Mouse (Mus musculus): ENCODE results near the gene Smg7. TPM values are rescaled to one million over a fixed set of nuclear protein-coding genes. Genes with fewer than 3 reads are reported as not detected.
A peak's percentile ranks its signal among the peaks of the same experiment; 100 is the strongest.

Gene Smg7
- polyA plus RNA-seq, 1 experiment from 2014 or later = 10.3 TPM

- Histone ChIP-seq H3K9me3 (ENCODE audit: control insufficient read depth, low read length) (no peaks in the 10 kb centered on the region), H3K4me2 (replicated peaks; ENCODE audit: low read depth) (no peak overlapping the region), H3K4me3 (ENCODE audit: low read depth, low read length) (no peak overlapping the region), H3K27ac (replicated peaks) (peak overlapping the region; percentile 13; the same call in 1 of the 2 replicates), H3K9ac (ENCODE audit: low read length) (no peak overlapping the region; the same call in 1 of the 2 replicates), H3K36me3 (ENCODE audit: control insufficient read depth, insufficient read depth, low read length) (no peaks in the 10 kb centered on the region), H3K4me1 (replicated peaks; ENCODE audit: control insufficient read depth, insufficient read depth) (no peaks in the 10 kb centered on the region), H3K27me3 (ENCODE audit: control insufficient read depth, insufficient read depth, low read length) (no peaks in the 10 kb centered on the region)
- ATAC-seq (ENCODE audit: low FRiP score, low TSS enrichment) (no peak), DNase-seq (ENCODE audit: low spot score) (no peak)
- WGBS = 31% methylated on average over 8 of the region's 8 CpGs
- TF ChIP-seq CTCF (IDR thresholded peaks at IDR 0.05; ENCODE audit: low read depth) (peak; percentile 17), EP300 (optimal IDR thresholded peaks at IDR 0.05) (no peak)
These were observed 92.7 kb downstream of the Smg7 start for GRCm38 (mm10) chr1:152809541-152810252.

GRCm38 (mm10) chr1:152808392-152808680 lies 94.1 kb downstream of the Smg7 start:
- Histone ChIP-seq H3K4me3 (ENCODE audit: low read depth, low read length) (no peak overlapping the region), H3K27me3 (ENCODE audit: control insufficient read depth, insufficient read depth, low read length) (no peaks in the 10 kb centered on the region), H3K4me2 (replicated peaks; ENCODE audit: low read depth) (no peak overlapping the region), H3K36me3 (ENCODE audit: control insufficient read depth, insufficient read depth, low read length) (no peaks in the 10 kb centered on the region), H3K27ac (replicated peaks) (no peak overlapping the region), H3K9me3 (ENCODE audit: control insufficient read depth, low read length) (no peaks in the 10 kb centered on the region), H3K4me1 (replicated peaks; ENCODE audit: control insufficient read depth, insufficient read depth) (no peaks in the 10 kb centered on the region), H3K9ac (ENCODE audit: low read length) (no peak overlapping the region)
- WGBS = 80% methylated on average over 2 of the region's 2 CpGs
- DNase-seq (ENCODE audit: low spot score) (no peak), ATAC-seq (ENCODE audit: low FRiP score, low TSS enrichment) (no peak)
- no peak for TF ChIP-seq EP300 (optimal IDR thresholded peaks at IDR 0.05)
- TF ChIP-seq CTCF (IDR thresholded peaks at IDR 0.05; ENCODE audit: low read depth) = no peak

- H3K4me2 ChIP-seq (replicated peaks; ENCODE audit: low read depth) = peak overlapping the region; percentile 20; the same call in 1 of the 2 replicates
- no peaks in the 10 kb centered on the region for H3K9me3 ChIP-seq (ENCODE audit: control insufficient read depth, low read length)
- H3K36me3 ChIP-seq (ENCODE audit: control insufficient read depth, insufficient read depth, low read length) = no peaks in the 10 kb centered on the region
- no peaks in the 10 kb centered on the region for H3K4me1 ChIP-seq (replicated peaks; ENCODE audit: control insufficient read depth, insufficient read depth)
- H3K4me3 ChIP-seq (ENCODE audit: low read depth, low read length) = no peak overlapping the region
- H3K27me3 ChIP-seq (ENCODE audit: control insufficient read depth, insufficient read depth, low read length) = no peaks in the 10 kb centered on the region
- 0 out of 2 replicates have a peak overlapping the region, but pooled peaks have one; percentile 35 for H3K27ac ChIP-seq (replicated peaks)
- TF ChIP-seq CTCF (IDR thresholded peaks at IDR 0.05; ENCODE audit: low read depth) (no peak), EP300 (optimal IDR thresholded peaks at IDR 0.05) (no peak)
- DNase-seq (ENCODE audit: low spot score) (no peak), ATAC-seq (ENCODE audit: low FRiP score, low TSS enrichment) (0 out of 2 replicates have a peak, but pooled peaks have one; percentile 29)
- no peak overlapping the region for H3K9ac ChIP-seq (ENCODE audit: low read length)
- 63% methylated on average over 18 of the region's 18 CpGs for WGBS
These were observed 94.6 kb downstream of the Smg7 start for GRCm38 (mm10) chr1:152807619-152808391.

- Histone ChIP-seq H3K9me3 (ENCODE audit: control insufficient read depth, low read length) (no peaks in the 10 kb centered on the region), H3K4me1 (replicated peaks; ENCODE audit: control insufficient read depth, insufficient read depth) (no peaks in the 10 kb centered on the region), H3K4me2 (replicated peaks; ENCODE audit: low read depth) (no peak overlapping the region), H3K27ac (replicated peaks) (no peak overlapping the region), H3K27me3 (ENCODE audit: control insufficient read depth, insufficient read depth, low read length) (no peaks in the 10 kb centered on the region), H3K9ac (ENCODE audit: low read length) (no peak overlapping the region), H3K4me3 (ENCODE audit: low read depth, low read length) (no peak overlapping the region), H3K36me3 (ENCODE audit: control insufficient read depth, insufficient read depth, low read length) (no peaks in the 10 kb centered on the region)
- DNase-seq (ENCODE audit: low spot score) (no peak), ATAC-seq (ENCODE audit: low FRiP score, low TSS enrichment) (no peak)
- TF ChIP-seq CTCF (IDR thresholded peaks at IDR 0.05; ENCODE audit: low read depth) (no peak), EP300 (optimal IDR thresholded peaks at IDR 0.05) (no peak)
- 69% methylated on average over 6 of the region's 6 CpGs for WGBS
These were observed 97.5 kb downstream of the Smg7 start for GRCm38 (mm10) chr1:152804907-152805306.

- no peaks in the 10 kb centered on the region for H3K4me1 ChIP-seq (replicated peaks; ENCODE audit: control insufficient read depth, insufficient read depth)
- 83% methylated on average over 13 of the region's 13 CpGs for WGBS
- no peaks in the 10 kb centered on the region for H3K36me3 ChIP-seq (ENCODE audit: control insufficient read depth, insufficient read depth, low read length)
- H3K9me3 ChIP-seq (ENCODE audit: control insufficient read depth, low read length) = no peaks in the 10 kb centered on the region
- TF ChIP-seq CTCF (IDR thresholded peaks at IDR 0.05; ENCODE audit: low read depth) (no peak), EP300 (optimal IDR thresholded peaks at IDR 0.05) (no peak)
- H3K27me3 ChIP-seq (ENCODE audit: control insufficient read depth, insufficient read depth, low read length) = no peaks in the 10 kb centered on the region
- H3K4me3 ChIP-seq (ENCODE audit: low read depth, low read length) = no peak overlapping the region
- DNase-seq (ENCODE audit: low spot score) (no peak), ATAC-seq (ENCODE audit: low FRiP score, low TSS enrichment) (no peak)
- 0 out of 2 replicates have a peak overlapping the region, but pooled peaks have one; percentile 24 for H3K27ac ChIP-seq (replicated peaks)
- no peak overlapping the region for H3K4me2 ChIP-seq (replicated peaks; ENCODE audit: low read depth)
- H3K9ac ChIP-seq (ENCODE audit: low read length) = no peak overlapping the region
These were observed 101.7 kb downstream of the Smg7 start for GRCm38 (mm10) chr1:152800633-152801176.

All from stomach, postnatal 0 days (tissue).